Mouse (Mus musculus) limb, embryonic 15.5 days (tissue): ENCODE data around the gene Ccdc30. TPM values are rescaled to one million over a fixed set of nuclear protein-coding genes. Genes with fewer than 3 reads are reported as not detected.

Experiments
- ATAC-seq: fragments of 200-750 bp; cut with Nextera tagmentation; 2 replicates; pipeline ENCODE4 v1.8.0; 2017; ENCODE audit warnings: low read depth, moderate TSS enrichment; ENCODE audit not compliant: insufficient number of reproducible peaks, low FRiP score, low TSS enrichment
- H3K27ac ChIP-seq: fragments of 300-500 bp; sonication (generic); 2 replicates; pipeline ENCODE4 v1.5.1; 2015; ENCODE audit warnings: moderate library complexity, mild to moderate bottlenecking, inconsistent platforms
- H3K27me3 ChIP-seq: fragments of 300-500 bp; sonication (generic); 2 replicates; pipeline ENCODE4 v1.6.1; 2015; ENCODE audit warnings: inconsistent platforms
- H3K36me3 ChIP-seq: fragments of 300-500 bp; sonication (generic); 2 replicates; pipeline ENCODE4 v1.6.1; 2015; ENCODE audit warnings: inconsistent platforms
- H3K4me1 ChIP-seq: fragments of 300-500 bp; sonication (generic); 2 replicates; pipeline ENCODE4 v1.6.1; 2015; ENCODE audit warnings: inconsistent platforms
- H3K4me2 ChIP-seq: fragments of 300-500 bp; sonication (generic); 2 replicates; pipeline ENCODE4 v1.6.1; 2015; ENCODE audit warnings: mild to moderate bottlenecking, inconsistent platforms
- H3K4me3 ChIP-seq: fragments of 300-500 bp; sonication (generic); 2 replicates; pipeline ENCODE4 v1.5.1; 2015; ENCODE audit warnings: mild to moderate bottlenecking, inconsistent platforms
- H3K9ac ChIP-seq: fragments of 300-500 bp; sonication (generic); 2 replicates; pipeline ENCODE4 v1.6.1; 2015; ENCODE audit warnings: inconsistent platforms
- H3K9me3 ChIP-seq: fragments of 300-500 bp; sonication (generic); 2 replicates; pipeline ENCODE4 v1.6.1; 2016; ENCODE audit warnings: inconsistent platforms
- WGBS: fragments of 180-500 bp; shearing (Covaris S2); methylation state at CpG from one replicate; pipeline ENCODE4 v1.1.7; 2015; 5-methylcytosine and 5-hydroxymethylcytosine counted together
- polyA plus RNA-seq: library from polyadenylated mRNA; unstranded; fragments of >200 nt; fragmentation: Nextera tagmentation; extraction: Ambion mirVana; gene quantifications from 2 replicates; pipeline ENCODE4 v1.2.1, GENCODE M21; 2015

Ccdc30 gene
- polyA plus RNA-seq, 1 experiment from 2014 or later, result 5.8 TPM

GRCm38 (mm10) chr4:119359196-119359971 is 55.9 kb downstream of the Ccdc30 start:
- Histone ChIP-seq H3K27me3 (no peaks in the 10 kb centered on the region), H3K4me2 (peak overlapping the region; percentile 63), H3K4me3 (peak overlapping the region; percentile 41), H3K4me1 (peaks cover 3% of the 10 kb centered on the region; the same call in 1 of the 2 replicates), H3K9me3 (no peaks in the 10 kb centered on the region), H3K27ac (peak overlapping the region; percentile 61; the same call in 1 of the 2 replicates), H3K9ac (peak overlapping the region; percentile 35), H3K36me3 (no peaks in the 10 kb centered on the region)
- WGBS, result 4% methylated on average over 30 of the region's 30 CpGs
- ATAC-seq, result no peak; the same call in 1 of the 2 replicates

GRCm38 (mm10) chr4:119345508-119345907 is 69.8 kb downstream of the Ccdc30 start:
- no peaks in the 10 kb centered on the region for H3K9me3 ChIP-seq
- H3K4me1 ChIP-seq, result no peaks in the 10 kb centered on the region
- no peak overlapping the region for H3K4me3 ChIP-seq
- H3K27me3 ChIP-seq, result no peaks in the 10 kb centered on the region
- H3K9ac ChIP-seq, result no peak overlapping the region
- H3K4me2 ChIP-seq, result no peak overlapping the region
- no peaks in the 10 kb centered on the region for H3K36me3 ChIP-seq
- no peak overlapping the region for H3K27ac ChIP-seq
- ATAC-seq, result no peak
- 93% methylated on average over 6 of the region's 6 CpGs for WGBS

GRCm38 (mm10) chr4:119338861-119339361 is 76.4 kb downstream of the Ccdc30 start:
- Histone ChIP-seq H3K4me3 (peak overlapping the region; percentile 16; the same call in 1 of the 2 replicates), H3K27me3 (no peaks in the 10 kb centered on the region), H3K27ac (no peak overlapping the region), H3K4me1 (peaks cover 3% of the 10 kb centered on the region; the same call in 1 of the 2 replicates), H3K9me3 (no peaks in the 10 kb centered on the region), H3K4me2 (0 out of 2 replicates have a peak overlapping the region, but pooled peaks have one; percentile 20), H3K36me3 (no peaks in the 10 kb centered on the region), H3K9ac (no peak overlapping the region)
- WGBS, result 1% methylated on average over 10 of the region's 10 CpGs
- no peak for ATAC-seq

- H3K27ac ChIP-seq, result no peak overlapping the region
- no peaks in the 10 kb centered on the region for H3K27me3 ChIP-seq
- peaks cover 3% of the 10 kb centered on the region; the same call in 1 of the 2 replicates for H3K4me1 ChIP-seq
- no peak for ATAC-seq
- no peaks in the 10 kb centered on the region for H3K36me3 ChIP-seq
- H3K9ac ChIP-seq, result no peak overlapping the region
- H3K4me2 ChIP-seq, result 0 out of 2 replicates have a peak overlapping the region, but pooled peaks have one; percentile 20
- H3K4me3 ChIP-seq, result peak overlapping the region; percentile 16; the same call in 1 of the 2 replicates
- 64% methylated on average over 4 of the region's 4 CpGs for WGBS
- no peaks in the 10 kb centered on the region for H3K9me3 ChIP-seq
Observed at GRCm38 (mm10) chr4:119338422-119338821, 76.9 kb downstream of the Ccdc30 start.

GRCm38 (mm10) chr4:119333487-119333886 is 81.8 kb downstream of the Ccdc30 start:
- no peak overlapping the region for H3K4me2 ChIP-seq
- no peaks in the 10 kb centered on the region; the same call in 1 of the 2 replicates for H3K27me3 ChIP-seq
- no peaks in the 10 kb centered on the region for H3K4me1 ChIP-seq
- no peak overlapping the region for H3K4me3 ChIP-seq
- no peak overlapping the region for H3K27ac ChIP-seq
- ATAC-seq, result no peak
- no peaks in the 10 kb centered on the region for H3K9me3 ChIP-seq
- H3K36me3 ChIP-seq, result no peaks in the 10 kb centered on the region
- no peak overlapping the region for H3K9ac ChIP-seq
- 94% methylated on average over 6 of the region's 6 CpGs for WGBS

GRCm38 (mm10) chr4:119320896-119321550 is 94.3 kb downstream of the Ccdc30 start:
- 0 out of 2 replicates have a peak, but pooled peaks have one; percentile 26 for ATAC-seq
- 26% methylated on average over 10 of the region's 10 CpGs for WGBS
- Histone ChIP-seq H3K27me3 (no peaks in the 10 kb centered on the region), H3K9me3 (no peaks in the 10 kb centered on the region), H3K36me3 (peaks cover 27% of the 10 kb centered on the region), H3K4me2 (peak overlapping the region; percentile 90), H3K4me1 (peaks cover 15% of the 10 kb centered on the region), H3K4me3 (peak overlapping the region; percentile 71), H3K27ac (peak overlapping the region; percentile 88), H3K9ac (0 out of 2 replicates have a peak overlapping the region, but pooled peaks have one; percentile 32)

GRCm38 (mm10) chr4:119320131-119320830 is 95.0 kb downstream of the Ccdc30 start, which contains the start of gene Ppih:
Ppih (minus strand) TSS chr4:119320546.
- H3K4me3 ChIP-seq, result peak within 1 kb of the TSS; percentile 71
- no peaks in the 10 kb centered on the region for H3K9me3 ChIP-seq
- H3K27me3 ChIP-seq, result no peaks in the 10 kb centered on the region
- H3K36me3 ChIP-seq, result peaks cover 34% of the 10 kb centered on the region
- peaks cover 15% of the 10 kb centered on the region for H3K4me1 ChIP-seq
- peak; percentile 89 for ATAC-seq
- H3K4me2 ChIP-seq, result peak within 1 kb of the TSS; percentile 90
- 1% methylated on average over 44 of the region's 44 CpGs for WGBS
- peak within 1 kb of the TSS; percentile 88 for H3K27ac ChIP-seq
- peak within 1 kb of the TSS; percentile 51 for H3K9ac ChIP-seq

GRCm38 (mm10) chr4:119313756-119314155 is 101.6 kb downstream of the Ccdc30 start:
- H3K27ac ChIP-seq, result no peak overlapping the region
- H3K4me1 ChIP-seq, result no peaks in the 10 kb centered on the region
- H3K4me3 ChIP-seq, result no peak overlapping the region
- H3K9ac ChIP-seq, result no peak overlapping the region
- no peaks in the 10 kb centered on the region for H3K9me3 ChIP-seq
- whole genome bisulfite sequencing, result 90% methylated on average over 1 of the region's 1 CpGs
- no peak for ATAC-seq
- H3K27me3 ChIP-seq, result no peaks in the 10 kb centered on the region
- no peak overlapping the region for H3K4me2 ChIP-seq
- peaks cover 76% of the 10 kb centered on the region for H3K36me3 ChIP-seq

- Histone ChIP-seq H3K36me3 (peaks cover 30% of the 10 kb centered on the region), H3K9me3 (no peaks in the 10 kb centered on the region), H3K27me3 (no peaks in the 10 kb centered on the region), H3K4me2 (no peak overlapping the region), H3K4me3 (no peak overlapping the region), H3K27ac (no peak overlapping the region), H3K4me1 (no peaks in the 10 kb centered on the region), H3K9ac (no peak overlapping the region)
- 66% methylated on average over 5 of the region's 5 CpGs for WGBS
- no peak for ATAC-seq
Observed at GRCm38 (mm10) chr4:119305418-119305817, 109.9 kb downstream of the Ccdc30 start.

- no peak for ATAC-seq
- H3K9me3 ChIP-seq, result no peaks in the 10 kb centered on the region
- H3K27ac ChIP-seq, result no peak overlapping the region
- no peaks in the 10 kb centered on the region for H3K4me1 ChIP-seq
- H3K4me2 ChIP-seq, result no peak overlapping the region
- H3K9ac ChIP-seq, result no peak overlapping the region
- H3K4me3 ChIP-seq, result no peak overlapping the region
- no peaks in the 10 kb centered on the region for H3K27me3 ChIP-seq
- WGBS, result 88% methylated on average over 8 of the region's 8 CpGs
- peaks cover 20% of the 10 kb centered on the region for H3K36me3 ChIP-seq
Observed at GRCm38 (mm10) chr4:119303291-119303690, 112.0 kb downstream of the Ccdc30 start.

GRCm38 (mm10) chr4:119301777-119302176 is 113.5 kb downstream of the Ccdc30 start:
- H3K27me3 ChIP-seq, result no peaks in the 10 kb centered on the region
- no peak overlapping the region for H3K27ac ChIP-seq
- no peaks in the 10 kb centered on the region for H3K4me1 ChIP-seq
- H3K9ac ChIP-seq, result no peak overlapping the region
- 84% methylated on average over 3 of the region's 3 CpGs for WGBS
- no peak overlapping the region for H3K4me3 ChIP-seq
- H3K4me2 ChIP-seq, result no peak overlapping the region
- no peak for ATAC-seq
- H3K36me3 ChIP-seq, result peaks cover 5% of the 10 kb centered on the region
- no peaks in the 10 kb centered on the region for H3K9me3 ChIP-seq
